9 mouse cellular contexts compared by ENCODE assay signal in the genomic region with DNA sequence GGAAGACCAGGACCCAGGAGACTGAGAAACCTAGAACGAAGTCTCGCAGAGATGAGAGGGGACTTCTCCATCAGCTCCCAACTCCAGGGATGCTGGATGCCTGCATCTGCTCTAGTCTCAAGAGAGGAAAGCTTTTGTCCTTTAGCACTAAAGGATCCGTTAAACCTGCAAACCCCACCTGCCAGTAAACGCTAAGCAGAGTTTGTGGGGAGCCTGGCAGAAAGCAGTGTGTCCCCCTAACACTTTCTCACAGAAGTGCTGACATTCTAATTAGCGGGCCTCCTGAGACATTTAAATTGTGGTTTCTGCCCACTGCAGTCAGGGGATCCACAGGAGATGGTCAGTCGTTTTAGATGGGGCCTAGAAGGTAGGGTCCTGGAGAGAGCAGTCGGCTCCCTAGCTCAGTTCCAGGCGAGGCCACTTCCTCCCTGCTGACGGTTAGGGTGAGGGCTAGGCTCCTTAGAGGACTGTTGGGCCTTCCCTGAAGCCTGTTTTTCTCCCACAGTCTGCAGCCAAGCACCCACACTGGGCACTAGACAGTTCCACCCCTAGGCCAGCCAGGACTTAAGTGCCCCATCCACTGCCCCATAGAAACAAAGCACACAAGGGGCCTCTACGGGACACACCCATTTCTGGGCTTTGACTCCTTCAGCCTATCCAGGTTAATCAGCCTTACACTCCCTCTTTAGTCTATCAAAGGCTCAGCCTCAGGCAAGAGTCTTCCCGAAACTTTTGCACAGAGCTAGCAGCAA. TPM values are rescaled to one million over a fixed set of nuclear protein-coding genes. Genes with fewer than 3 reads are reported as not detected.
DNase-seq lines count a peak whose midpoint lies in the region; ATAC-seq and TF ChIP-seq lines count a peak whose summit lies in the region.
"Had no signal": no experiment of that assay in that cellular context is flagged by ENCODE, and none has a peak within 500 bp of the region (broad histone marks: within the 10 kb centered on the region; RNA-seq: fewer than 3 reads in every experiment).

No protein-coding gene starts in this region.

- no peaks in the 10 kb centered on the region for H3K27me3 ChIP-seq in heart, adult 2 months (ENCODE audit: control insufficient read depth, insufficient read depth, low read length)
- H3K27me3 ChIP-seq in hindbrain, postnatal 0 days (ENCODE audit: insufficient read depth, low read length): no peaks in the 10 kb centered on the region
- peaks cover 81% of the 10 kb centered on the region for H3K27me3 ChIP-seq in midbrain, embryonic 10.5 days (ENCODE audit: low read depth, poor library complexity, severe bottlenecking)

- H3K27ac ChIP-seq in heart, adult 2 months: no peak overlapping the region; the same call in 1 of the 2 replicates
- H3K27ac ChIP-seq in cortical plate, adult 2 months (ENCODE audit: insufficient read depth, low read length): peak overlapping the region; percentile 17; the same call in 1 of the 2 replicates
- H3K27ac ChIP-seq in hindbrain, postnatal 0 days: no peak overlapping the region
- H3K27ac ChIP-seq in midbrain, embryonic 10.5 days (replicated peaks): no peak overlapping the region

- no peak for DNase-seq in heart, adult 2 months
- DNase-seq in heart, adult 9 months (ENCODE audit: low spot score in 2 of 2): no peak
- no peak for DNase-seq in hindbrain, postnatal 0 days (ENCODE audit: low spot score)
- no peak for DNase-seq in midbrain, embryonic 10.5 days (ENCODE audit: low spot score)
- no peak for DNase-seq in left cerebral cortex, postnatal 10 days (ENCODE audit: extremely low spot score in 1 of 2, low spot score in 2 of 2)
- DNase-seq in spleen, adult 18-20 months: no peak
- no peak for DNase-seq in spleen, adult 12 weeks (ENCODE audit: low spot score)

- no peak for TF ChIP-seq CTCF in heart, adult 2 months (IDR thresholded peaks at IDR 0.05)
- no peak for TF ChIP-seq CTCF in cortical plate, adult 2 months (IDR thresholded peaks at IDR 0.05; ENCODE audit: extremely low read depth, insufficient read depth, low read length)
- TF ChIP-seq CTCF in hindbrain, postnatal 0 days (IDR thresholded peaks at IDR 0.05; ENCODE audit: low read depth): no peak

- peak overlapping the region; percentile 92 for H3K4me2 ChIP-seq in hindbrain, postnatal 0 days (ENCODE audit: low read depth, low read length)

- H3K36me3 ChIP-seq in heart, adult 2 months (ENCODE audit: control insufficient read depth, insufficient read depth, low read length): no peaks in the 10 kb centered on the region
- H3K36me3 ChIP-seq in hindbrain, postnatal 0 days (ENCODE audit: insufficient read depth, low read length): no peaks in the 10 kb centered on the region
- no peaks in the 10 kb centered on the region for H3K36me3 ChIP-seq in midbrain, embryonic 10.5 days

- TF ChIP-seq EP300 in heart, adult 2 months (IDR thresholded peaks at IDR 0.05; ENCODE audit: insufficient read depth, low read depth, low read length): no peak

- intact Hi-C loops in heart, adult 2 months (cut with DNase I): no loop called here
- intact Hi-C loops in left cerebral cortex, postnatal 10 days (cut with DNase I): loop anchor here (5.0 kb wide), 1 partner anchor 84 kb away; no protein-coding TSS in a partner anchor

- peak overlapping the region; percentile 86; the same call in 1 of the 2 replicates for H3K9ac ChIP-seq in heart, adult 2 months (ENCODE audit: low read depth, low read length)
- peak overlapping the region; percentile 83 for H3K9ac ChIP-seq in hindbrain, postnatal 0 days (replicated peaks; ENCODE audit: low read length)

- ATAC-seq in hindbrain, postnatal 0 days: 0 out of 2 replicates have a peak, but pooled peaks have one; percentile 10
- ATAC-seq: CD4-positive, CD25-positive, alpha-beta regulatory T cell, adult 4 months had no signal

- 73% methylated on average over 11 of the region's 11 CpGs for WGBS in heart, adult 2 months
- 36% methylated on average over 11 of the region's 11 CpGs for WGBS in hindbrain, postnatal 0 days
- WGBS in midbrain, embryonic 10.5 days: 16% methylated on average over 11 of the region's 11 CpGs

- peaks cover 12% of the 10 kb centered on the region for H3K4me1 ChIP-seq in heart, adult 2 months (ENCODE audit: control insufficient read depth, insufficient read depth, low read length)
- no peaks in the 10 kb centered on the region for H3K4me1 ChIP-seq in cortical plate, adult 2 months (ENCODE audit: control insufficient read depth, insufficient read depth, low read length)
- peaks cover 12% of the 10 kb centered on the region; the same call in 1 of the 2 replicates for H3K4me1 ChIP-seq in hindbrain, postnatal 0 days (ENCODE audit: insufficient read depth, low read length)
- peaks cover 20% of the 10 kb centered on the region for H3K4me1 ChIP-seq in midbrain, embryonic 10.5 days

- TF ChIP-seq POLR2A in heart, adult 2 months (IDR thresholded peaks at IDR 0.05; ENCODE audit: insufficient read depth, low read depth, low read length): no peak
- TF ChIP-seq POLR2A in cortical plate, adult 2 months (IDR thresholded peaks at IDR 0.05; ENCODE audit: extremely low read depth, insufficient read depth, low read length): no peak

- no peak overlapping the region; the same call in 1 of the 2 replicates for H3K4me3 ChIP-seq in heart, adult 2 months
- H3K4me3 ChIP-seq in cortical plate, adult 2 months (ENCODE audit: insufficient read depth, low read length): peak overlapping the region; percentile 44
- H3K4me3 ChIP-seq in hindbrain, postnatal 0 days (ENCODE audit: low read length): peak overlapping the region; percentile 67
- H3K4me3 ChIP-seq in midbrain, embryonic 10.5 days: peak overlapping the region; percentile 67

- H3K79me2 ChIP-seq in heart, adult 2 months (replicated peaks; ENCODE audit: control insufficient read depth, insufficient read depth, low read length): no peaks in the 10 kb centered on the region

- no peaks in the 10 kb centered on the region for H3K9me3 ChIP-seq in hindbrain, postnatal 0 days (ENCODE audit: low read length)
- no peaks in the 10 kb centered on the region for H3K9me3 ChIP-seq in midbrain, embryonic 10.5 days (replicated peaks)

RNA-seq across cellular contexts. Expression of a gene that starts 0.8 kb away (rescaled TPM):
- total RNA-seq in heart, adult 2 months (2021): 1 to 10 TPM; 1.2 to 2.0 TPM
- polyA plus RNA-seq in heart, adult 2 months (2012; rRNA removed): 5.1 TPM in 2 replicates
- polyA plus RNA-seq in cortical plate, adult 2 months (2012; rRNA removed): 69.5 and 72.8 TPM in 2 replicates
- total RNA-seq in hindbrain, postnatal 0 days (2014; rRNA removed): 25.1 and 26.3 TPM in 2 replicates
- polyA plus RNA-seq in hindbrain, postnatal 0 days (2015; fragmentation: Nextera tagmentation; extraction: Ambion mirVana): 5.8 and 6.1 TPM in 2 replicates
- 0.10 and 0.25 TPM in 2 replicates for polyA plus RNA-seq in midbrain, embryonic 10.5 days (2016; fragmentation: Nextera tagmentation; extraction: Ambion mirVana)
- total RNA-seq in left cerebral cortex, postnatal 10 days (2021): 10 to 100 TPM; 44.4 to 46.3 TPM
